Mouse (Mus musculus) ES-E14 (cell line): ENCODE measurements around the gene 2310061I04Rik.

Experiments
- CHD2 ChIP-seq: IDR thresholded peaks from 2 replicates; pipeline ENCODE4 v1.6.1; 2014; ENCODE audit warnings: mild to moderate bottlenecking, low read depth, low read length, inconsistent platforms
- HCFC1 ChIP-seq: IDR thresholded peaks from 2 replicates; pipeline ENCODE4 v1.6.1; 2012; ENCODE audit warnings: low read length, inconsistent platforms, borderline replicate concordance; ENCODE audit not compliant: insufficient read depth
- MAFK ChIP-seq: IDR thresholded peaks from 2 replicates; pipeline ENCODE4 v1.6.1; 2014; ENCODE audit warnings: mild to moderate bottlenecking, low read depth, low read length, inconsistent platforms; ENCODE audit not compliant: insufficient read depth
- ZC3H11A ChIP-seq: IDR thresholded peaks from 2 replicates; pipeline ENCODE4 v1.6.1; 2012; ENCODE audit warnings: low read depth, mild to moderate bottlenecking, inconsistent platforms, low read length, borderline replicate concordance
- ZNF384 ChIP-seq: IDR thresholded peaks from 2 replicates; pipeline ENCODE4 v1.6.1; 2012; ENCODE audit warnings: low read depth, low read length, inconsistent platforms

DNA sequence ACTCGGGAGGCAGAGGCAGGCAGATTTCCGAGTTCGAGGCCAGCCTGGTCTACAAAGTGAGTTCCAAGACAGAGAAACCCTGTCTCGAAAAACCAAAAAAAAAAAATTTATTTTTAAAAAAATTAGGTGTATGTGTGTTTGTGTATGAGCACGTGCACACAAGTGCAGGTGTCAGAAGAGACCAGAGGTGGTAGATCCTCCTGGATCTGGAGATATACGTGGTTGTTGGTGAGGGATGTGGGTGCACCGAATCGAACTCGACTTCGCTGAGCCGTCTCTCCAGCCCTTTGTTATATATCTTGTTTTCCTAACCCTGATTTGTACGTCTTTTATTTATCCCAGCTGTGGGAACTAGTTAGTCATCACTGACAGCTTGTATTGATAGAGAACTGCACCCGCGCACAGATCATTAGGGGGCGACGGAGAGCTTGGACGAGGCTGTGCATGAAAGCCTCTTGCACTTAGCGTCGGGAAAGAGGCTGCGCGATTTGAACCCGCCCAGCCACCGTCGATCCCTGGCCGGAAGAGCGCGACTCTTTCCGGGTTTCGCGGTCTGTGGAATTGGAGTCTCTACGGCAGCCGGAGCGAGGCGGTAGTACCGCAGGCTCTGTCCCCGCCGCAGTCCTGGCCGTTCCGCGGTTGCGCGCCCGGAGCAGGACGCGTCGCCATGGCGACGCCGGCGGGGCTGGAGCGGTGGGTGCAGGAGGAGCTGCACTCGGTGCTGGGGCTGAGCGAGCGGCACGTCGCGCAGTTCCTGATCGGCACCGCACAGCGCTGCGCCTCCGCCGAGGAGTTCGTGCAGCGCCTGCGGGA, 17.8 kb downstream of the 2310061I04Rik start, which contains the start of gene Dhx16:
- no peak for TF ChIP-seq MAFK
- TF ChIP-seq HCFC1: peak; percentile 78
- no peak for TF ChIP-seq ZC3H11A
- TF ChIP-seq CHD2: no peak
- TF ChIP-seq ZNF384: no peak
